Mouse (Mus musculus): ENCODE measurements around the gene Trarg1. TPM values are rescaled to one million over a fixed set of nuclear protein-coding genes. Genes with fewer than 3 reads are reported as not detected.

Trarg1 gene
- polyA plus RNA-seq, 2 experiments, result 0.20 to 0.51 TPM

DNA sequence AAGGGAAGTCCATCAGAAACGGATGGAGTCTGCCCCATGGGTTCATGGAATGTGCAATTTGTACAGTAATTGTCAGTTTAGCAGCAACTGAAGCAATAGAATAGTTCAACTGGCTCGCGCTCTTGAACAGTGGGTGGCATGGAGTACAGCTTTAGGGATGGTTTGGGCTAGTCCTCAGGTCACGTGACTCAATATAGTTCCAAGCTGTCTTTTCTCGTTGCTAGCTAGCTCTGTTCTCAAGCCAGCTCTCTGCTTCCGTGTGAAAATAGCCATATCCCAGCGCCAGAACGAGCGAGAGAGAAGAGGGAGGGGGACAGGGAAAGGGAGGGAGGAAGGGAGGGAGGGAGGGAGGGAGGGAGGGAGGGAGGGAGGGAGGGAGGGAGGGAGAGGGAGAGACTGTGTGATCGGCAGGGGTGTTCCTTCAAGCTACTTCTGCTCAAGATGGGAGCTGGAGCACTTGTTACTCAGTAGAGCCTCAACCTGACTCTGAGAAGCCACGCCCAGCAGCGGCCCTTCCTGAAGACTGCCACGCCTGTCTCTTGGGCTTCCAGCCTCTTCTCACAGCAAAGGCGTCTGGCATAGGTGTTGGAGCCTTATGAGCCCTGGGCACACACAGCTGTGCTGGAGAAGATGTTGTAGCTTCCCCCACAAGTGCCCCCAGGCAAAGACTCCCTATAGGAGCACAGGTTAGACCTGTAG lies 28.6 kb upstream of the Trarg1 start:
- no peak for DNase-seq (ENCODE audit: low spot score)
- no peaks in the 10 kb centered on the region for H3K27me3 ChIP-seq (ENCODE audit: control insufficient read depth, insufficient read depth, low read length)
- 51% methylated on average over 11 of the region's 14 CpGs for WGBS
- H3K4me2 ChIP-seq (replicated peaks; ENCODE audit: low read depth, low read length, severe bottlenecking), result no peak overlapping the region
- no peak overlapping the region for H3K9ac ChIP-seq (ENCODE audit: low read depth, low read length, severe bottlenecking)
- TF ChIP-seq POLR2A (IDR thresholded peaks at IDR 0.05; ENCODE audit: borderline replicate concordance, extremely low read depth, insufficient read depth, insufficient read length), result no peak
- no peak for ATAC-seq (ENCODE audit: low FRiP score, low read depth)
- peaks cover 9% of the 10 kb centered on the region for H3K4me1 ChIP-seq (ENCODE audit: control insufficient read depth, insufficient read depth, low read length)
- no peaks in the 10 kb centered on the region for H3K36me3 ChIP-seq (ENCODE audit: control insufficient read depth, insufficient read depth, low read length)
- no peak overlapping the region for H3K27ac ChIP-seq (replicated peaks; ENCODE audit: low read depth, low read length)
- no peaks in the 10 kb centered on the region for H3K9me3 ChIP-seq (ENCODE audit: control insufficient read depth, low read length)
- H3K4me3 ChIP-seq (replicated peaks; ENCODE audit: low read length), result no peak overlapping the region

GRCm38 (mm10) chr11:76652838-76653334 lies 26.7 kb upstream of the Trarg1 start:
- no peak overlapping the region for H3K4me2 ChIP-seq (replicated peaks; ENCODE audit: low read depth, low read length, severe bottlenecking)
- ATAC-seq (ENCODE audit: low FRiP score, low read depth), result no peak
- no peaks in the 10 kb centered on the region for H3K9me3 ChIP-seq (ENCODE audit: control insufficient read depth, low read length)
- H3K9ac ChIP-seq (ENCODE audit: low read depth, low read length, severe bottlenecking), result no peak overlapping the region
- no peak overlapping the region for H3K4me3 ChIP-seq (replicated peaks; ENCODE audit: low read length)
- DNase-seq (ENCODE audit: low spot score), result no peak
- WGBS, result 37% methylated on average over 3 of the region's 3 CpGs
- no peak for TF ChIP-seq POLR2A (IDR thresholded peaks at IDR 0.05; ENCODE audit: borderline replicate concordance, extremely low read depth, insufficient read depth, insufficient read length)
- H3K4me1 ChIP-seq (ENCODE audit: control insufficient read depth, insufficient read depth, low read length), result no peaks in the 10 kb centered on the region
- no peaks in the 10 kb centered on the region for H3K27me3 ChIP-seq (ENCODE audit: control insufficient read depth, insufficient read depth, low read length)
- no peak overlapping the region for H3K27ac ChIP-seq (replicated peaks; ENCODE audit: low read depth, low read length)
- H3K36me3 ChIP-seq (ENCODE audit: control insufficient read depth, insufficient read depth, low read length), result no peaks in the 10 kb centered on the region

DNA sequence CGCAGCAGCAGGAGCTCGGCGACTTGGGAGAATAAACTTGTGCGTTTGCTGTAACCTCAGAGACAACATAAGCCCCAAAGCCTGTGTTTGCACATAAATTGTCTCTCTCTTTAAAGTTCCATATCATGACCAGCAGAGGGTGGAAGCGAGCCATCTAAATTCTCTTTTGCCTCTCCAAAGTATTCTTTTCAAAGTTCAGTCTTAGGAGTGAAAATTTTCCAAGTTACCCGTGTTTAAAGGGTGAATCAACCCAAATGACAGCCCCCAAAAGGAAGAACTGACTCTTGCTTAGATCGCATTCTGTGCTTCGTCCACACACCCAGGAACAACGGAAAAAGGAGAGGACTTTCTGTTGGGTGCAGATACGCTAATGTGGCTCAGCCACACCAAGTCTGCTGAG lies 24.5 kb upstream of the Trarg1 start:
- Histone ChIP-seq H3K36me3 (ENCODE audit: control insufficient read depth, insufficient read depth, low read length) (no peaks in the 10 kb centered on the region), H3K4me3 (replicated peaks; ENCODE audit: low read length) (0 out of 2 replicates have a peak overlapping the region, but pooled peaks have one; percentile 10), H3K9ac (ENCODE audit: low read depth, low read length, severe bottlenecking) (no peak overlapping the region), H3K27me3 (ENCODE audit: control insufficient read depth, insufficient read depth, low read length) (no peaks in the 10 kb centered on the region), H3K9me3 (ENCODE audit: control insufficient read depth, low read length) (no peaks in the 10 kb centered on the region), H3K27ac (replicated peaks; ENCODE audit: low read depth, low read length) (no peak overlapping the region), H3K4me1 (ENCODE audit: control insufficient read depth, insufficient read depth, low read length) (peaks cover 7% of the 10 kb centered on the region), H3K4me2 (replicated peaks; ENCODE audit: low read depth, low read length, severe bottlenecking) (peak overlapping the region; percentile 48)
- no peak for TF ChIP-seq POLR2A (IDR thresholded peaks at IDR 0.05; ENCODE audit: borderline replicate concordance, extremely low read depth, insufficient read depth, insufficient read length)
- DNase-seq (ENCODE audit: low spot score), result peak; percentile 78
- ATAC-seq (ENCODE audit: low FRiP score, low read depth), result no peak
- WGBS, result 5% methylated on average over 10 of the region's 10 CpGs

- Histone ChIP-seq H3K4me3 (replicated peaks; ENCODE audit: low read length) (no peak overlapping the region), H3K4me2 (replicated peaks; ENCODE audit: low read depth, low read length, severe bottlenecking) (no peak overlapping the region), H3K36me3 (ENCODE audit: control insufficient read depth, insufficient read depth, low read length) (no peaks in the 10 kb centered on the region), H3K9ac (ENCODE audit: low read depth, low read length, severe bottlenecking) (no peak overlapping the region), H3K4me1 (ENCODE audit: control insufficient read depth, insufficient read depth, low read length) (peaks cover 7% of the 10 kb centered on the region), H3K9me3 (ENCODE audit: control insufficient read depth, low read length) (no peaks in the 10 kb centered on the region), H3K27ac (replicated peaks; ENCODE audit: low read depth, low read length) (no peak overlapping the region), H3K27me3 (ENCODE audit: control insufficient read depth, insufficient read depth, low read length) (no peaks in the 10 kb centered on the region)
- TF ChIP-seq POLR2A (IDR thresholded peaks at IDR 0.05; ENCODE audit: borderline replicate concordance, extremely low read depth, insufficient read depth, insufficient read length), result no peak
- ATAC-seq (ENCODE audit: low FRiP score, low read depth) (no peak), DNase-seq (ENCODE audit: low spot score) (no peak)
- WGBS, result 39% methylated on average over 4 of the region's 4 CpGs
These were observed 22.1 kb upstream of the Trarg1 start for GRCm38 (mm10) chr11:76657450-76657970.

DNA sequence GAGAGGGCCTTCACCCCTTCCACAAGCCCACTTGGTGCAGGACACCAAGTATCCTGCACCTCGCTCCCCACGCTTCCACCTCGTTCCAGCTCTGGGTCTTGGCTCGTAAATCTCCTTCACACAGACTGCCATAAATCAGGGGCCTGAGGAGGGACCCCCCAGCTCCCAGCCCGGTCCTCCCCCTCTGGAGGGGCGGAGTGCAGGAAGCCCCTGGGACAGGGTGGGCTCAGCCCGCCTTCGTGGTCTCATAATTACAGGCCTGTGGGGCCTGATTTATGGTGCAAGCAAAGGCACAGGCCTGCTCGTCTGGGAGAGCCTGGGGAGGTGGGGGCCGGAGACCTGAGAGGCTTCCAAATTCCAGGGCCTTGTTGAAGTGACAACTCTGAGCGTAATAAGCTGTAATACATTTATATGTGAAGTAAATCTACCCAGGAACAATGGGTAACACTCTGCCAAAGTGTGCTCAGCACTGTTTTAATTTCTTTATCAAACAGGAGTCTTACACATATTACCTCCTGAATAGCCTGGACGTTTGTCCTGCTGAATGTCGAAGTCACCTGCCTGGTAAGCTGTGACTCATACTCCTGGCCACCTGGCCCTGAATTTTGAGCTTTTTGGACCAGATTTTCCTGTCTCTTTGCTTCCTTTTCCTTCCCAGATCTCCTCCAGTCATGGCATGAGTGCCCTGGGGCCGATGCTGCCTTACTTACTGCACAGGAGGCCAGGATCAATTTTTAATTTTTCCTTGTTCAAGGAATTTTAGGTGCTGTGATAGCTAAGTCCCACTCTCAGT lies 20.3 kb upstream of the Trarg1 start:
- Histone ChIP-seq H3K9me3 (ENCODE audit: control insufficient read depth, low read length) (no peaks in the 10 kb centered on the region), H3K4me1 (ENCODE audit: control insufficient read depth, insufficient read depth, low read length) (peaks cover 7% of the 10 kb centered on the region), H3K27ac (replicated peaks; ENCODE audit: low read depth, low read length) (no peak overlapping the region), H3K36me3 (ENCODE audit: control insufficient read depth, insufficient read depth, low read length) (no peaks in the 10 kb centered on the region), H3K9ac (ENCODE audit: low read depth, low read length, severe bottlenecking) (peak overlapping the region; percentile 21; the same call in 1 of the 2 replicates), H3K27me3 (ENCODE audit: control insufficient read depth, insufficient read depth, low read length) (no peaks in the 10 kb centered on the region), H3K4me3 (replicated peaks; ENCODE audit: low read length) (no peak overlapping the region), H3K4me2 (replicated peaks; ENCODE audit: low read depth, low read length, severe bottlenecking) (no peak overlapping the region)
- TF ChIP-seq POLR2A (IDR thresholded peaks at IDR 0.05; ENCODE audit: borderline replicate concordance, extremely low read depth, insufficient read depth, insufficient read length), result no peak
- DNase-seq (ENCODE audit: low spot score) (no peak), ATAC-seq (ENCODE audit: low FRiP score, low read depth) (peak; percentile 63; the same call in 1 of the 2 replicates)
- WGBS, result 12% methylated on average over 14 of the region's 14 CpGs

All from limb, embryonic 14.5 days (tissue).